Mouse (Mus musculus) midbrain, postnatal 0 days (tissue): Measurements from ENCODE around the gene Atg4c. TPM values are rescaled to one million over a fixed set of nuclear protein-coding genes. Genes with fewer than 3 reads are reported as not detected.
A peak's percentile ranks its signal among the peaks of the same experiment; 100 is the strongest.

ENCODE experiments used
- ATAC-seq: fragments of 200-750 bp; cut with Nextera tagmentation; 2 replicates; pipeline ENCODE4 v1.8.0; 2017; ENCODE audit warnings: moderate number of reproducible peaks, mild to moderate bottlenecking, moderate TSS enrichment, moderate library complexity; ENCODE audit not compliant: low FRiP score
- DNase-seq: peaks from one replicate; pipeline ENCODE4 v3.0.0-alpha.2; 2015; ENCODE audit warnings: low spot score
- H3K27ac ChIP-seq: fragments of 300-500 bp; sonication (generic); 2 replicates; pipeline ENCODE4 v1.5.1; 2014; ENCODE audit warnings: low read depth, mild to moderate bottlenecking, low read length, mixed read lengths
- H3K27me3 ChIP-seq: fragments of 300-500 bp; sonication (generic); 2 replicates; pipeline ENCODE4 v1.6.1; 2014; ENCODE audit warnings: low read length, control low read depth, mixed read lengths; ENCODE audit not compliant: insufficient read depth
- H3K36me3 ChIP-seq: fragments of 300-500 bp; sonication (generic); 2 replicates; pipeline ENCODE4 v1.6.1; 2014; ENCODE audit warnings: low read length, control low read depth, mixed read lengths; ENCODE audit not compliant: insufficient read depth
- H3K4me1 ChIP-seq: fragments of 300-500 bp; sonication (generic); 2 replicates; pipeline ENCODE4 v1.6.1; 2014; ENCODE audit warnings: mild to moderate bottlenecking, control low read depth, antibody characterized with exemption, low read length, mixed read lengths; ENCODE audit not compliant: insufficient read depth
- H3K4me2 ChIP-seq: fragments of 300-500 bp; sonication (generic); 2 replicates; pipeline ENCODE4 v1.6.1; 2014; ENCODE audit warnings: low read depth, mild to moderate bottlenecking, low read length, mixed read lengths; ENCODE audit not compliant: poor library complexity, severe bottlenecking
- H3K4me3 ChIP-seq: fragments of 300-500 bp; sonication (generic); 2 replicates; pipeline ENCODE4 v1.5.1; 2014; ENCODE audit warnings: low read depth, mild to moderate bottlenecking, low read length, moderate library complexity
- H3K9ac ChIP-seq: fragments of 300-500 bp; sonication (generic); replicated peaks from 2 replicates; pipeline ENCODE4 v1.6.1; 2014; ENCODE audit warnings: mild to moderate bottlenecking, low read length, moderate library complexity, mixed read lengths; ENCODE audit not compliant: poor library complexity, severe bottlenecking
- H3K9me3 ChIP-seq: fragments of 300-500 bp; sonication (generic); 2 replicates; pipeline ENCODE4 v1.6.1; 2016; ENCODE audit warnings: low read length, control low read depth
- CTCF ChIP-seq: IDR thresholded peaks from 2 replicates; pipeline ENCODE4 v1.5.1; 2016; ENCODE audit warnings: antibody characterized with exemption, mild to moderate bottlenecking
- WGBS: fragments of 180-500 bp; shearing (Covaris S2); extraction: QIAGEN DNeasy Blood & Tissue Kit; methylation state at CpG from one replicate; pipeline ENCODE4 v1.1.7; 2014; 5-methylcytosine and 5-hydroxymethylcytosine counted together
- polyA plus RNA-seq: library from polyadenylated mRNA; unstranded; fragments of >200 nt; fragmentation: Nextera tagmentation; extraction: Ambion mirVana; gene quantifications from 2 replicates; pipeline ENCODE4 v1.2.1, GENCODE M21; 2015
- total RNA-seq: library from RNA; depleted of rRNA; stranded (reverse); fragments of >200 nt; gene quantifications from 2 replicates; pipeline ENCODE4 v1.2.3, GENCODE M21; 2014

Gene Atg4c
- total and polyA plus RNA-seq, 2 experiments from 2014 or later, result 8.7 to 16.0 TPM

DNA sequence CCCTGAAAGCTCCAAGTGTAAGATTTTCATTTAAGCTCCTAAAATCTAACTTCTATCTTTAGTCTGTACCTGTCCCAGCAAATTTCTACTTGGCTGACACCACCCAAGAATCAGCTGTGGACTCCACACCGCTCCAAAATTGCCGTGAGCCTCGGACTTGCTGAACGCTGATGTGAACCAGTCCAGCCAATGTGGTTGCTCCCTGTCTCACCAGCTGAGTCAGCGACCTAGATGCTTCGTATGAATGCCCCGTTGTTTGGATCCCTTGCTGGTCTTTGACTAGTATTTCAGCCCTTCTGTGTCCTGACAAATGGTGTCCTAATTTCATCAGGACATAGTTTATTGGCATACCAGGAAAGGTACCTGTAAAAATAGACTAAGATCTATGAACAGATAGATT, 19.5 kb upstream of the Atg4c start:
- H3K27ac ChIP-seq, result no peak overlapping the region
- no peak overlapping the region for H3K4me2 ChIP-seq
- 89% methylated on average over 7 of the region's 7 CpGs for WGBS
- no peak for TF ChIP-seq CTCF
- no peaks in the 10 kb centered on the region for H3K27me3 ChIP-seq
- H3K9me3 ChIP-seq, result no peaks in the 10 kb centered on the region
- H3K4me1 ChIP-seq, result no peaks in the 10 kb centered on the region
- H3K4me3 ChIP-seq, result no peak overlapping the region
- H3K9ac ChIP-seq, result no peak overlapping the region
- no peaks in the 10 kb centered on the region for H3K36me3 ChIP-seq
- ATAC-seq (no peak), DNase-seq (no peak)

DNA sequence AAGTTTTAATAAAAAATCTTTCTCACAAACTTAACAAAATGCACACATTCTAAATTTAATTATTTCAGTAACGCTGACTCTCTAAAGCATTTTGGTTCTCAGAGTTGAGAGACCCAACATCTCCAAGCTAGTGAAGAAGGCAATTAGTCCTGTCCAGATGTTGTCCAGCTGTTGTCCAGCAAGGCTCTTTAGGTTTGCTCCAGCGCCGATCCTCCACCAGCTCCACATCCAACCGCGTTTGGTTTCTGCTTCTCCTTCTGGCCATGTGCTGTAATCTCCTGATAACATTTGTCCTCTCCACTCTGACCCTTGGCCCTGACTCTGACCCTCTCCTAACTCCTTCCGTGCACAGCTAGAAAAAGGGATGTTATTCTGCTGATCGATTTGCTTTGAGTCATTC, 16.9 kb upstream of the Atg4c start:
- Histone ChIP-seq H3K4me1 (no peaks in the 10 kb centered on the region), H3K9ac (no peak overlapping the region), H3K9me3 (no peaks in the 10 kb centered on the region), H3K36me3 (no peaks in the 10 kb centered on the region), H3K4me3 (no peak overlapping the region), H3K27ac (no peak overlapping the region), H3K27me3 (no peaks in the 10 kb centered on the region), H3K4me2 (no peak overlapping the region)
- ATAC-seq (no peak), DNase-seq (no peak)
- WGBS, result 88% methylated on average over 7 of the region's 7 CpGs
- TF ChIP-seq CTCF, result no peak

DNA sequence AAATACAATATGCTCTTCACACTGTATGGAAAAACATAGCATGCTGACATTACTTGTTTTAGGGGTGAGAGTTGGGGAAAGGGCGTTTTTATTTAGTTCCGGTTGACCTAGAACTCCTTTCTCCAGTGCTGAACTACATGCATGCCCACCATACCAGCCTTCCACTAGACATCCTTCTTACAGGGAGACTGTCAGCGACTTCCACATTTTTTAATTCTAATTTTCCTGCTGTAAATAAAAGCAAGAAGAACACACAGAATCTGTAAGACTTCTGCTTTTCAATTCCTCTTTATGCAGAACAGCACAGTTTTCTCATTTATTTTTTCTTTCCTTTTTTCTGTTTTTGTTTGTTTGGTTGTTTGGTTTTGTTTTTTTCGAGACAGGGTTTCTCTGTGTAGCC, 16.5 kb upstream of the Atg4c start:
- Histone ChIP-seq H3K27me3 (no peaks in the 10 kb centered on the region), H3K27ac (no peak overlapping the region), H3K9ac (no peak overlapping the region), H3K4me2 (no peak overlapping the region), H3K9me3 (no peaks in the 10 kb centered on the region), H3K4me1 (no peaks in the 10 kb centered on the region), H3K36me3 (no peaks in the 10 kb centered on the region), H3K4me3 (no peak overlapping the region)
- ATAC-seq (no peak), DNase-seq (no peak)
- TF ChIP-seq CTCF, result no peak
- WGBS, result 88% methylated on average over 4 of the region's 4 CpGs

DNA sequence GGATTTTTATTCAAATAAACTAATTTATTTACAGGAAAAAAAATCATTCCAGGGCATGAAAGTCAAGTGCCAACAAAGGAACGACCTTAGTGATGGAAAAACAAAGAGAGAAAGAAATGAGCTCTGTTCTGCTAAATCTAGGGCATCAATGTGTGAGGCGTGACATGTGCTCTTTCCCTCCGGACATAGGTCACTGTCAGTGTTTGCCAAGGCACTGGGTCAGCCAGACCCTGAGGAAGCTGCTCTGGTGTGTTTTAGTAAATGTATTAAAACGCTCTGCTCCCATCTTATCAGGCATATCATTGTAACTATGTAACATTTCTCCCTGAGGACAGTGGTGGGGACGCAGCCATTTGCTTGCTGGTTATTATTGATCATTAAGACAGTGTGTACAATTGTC, 14.9 kb upstream of the Atg4c start:
- Histone ChIP-seq H3K27me3 (no peaks in the 10 kb centered on the region), H3K9me3 (no peaks in the 10 kb centered on the region), H3K4me3 (no peak overlapping the region), H3K4me2 (no peak overlapping the region), H3K4me1 (no peaks in the 10 kb centered on the region), H3K36me3 (no peaks in the 10 kb centered on the region), H3K9ac (no peak overlapping the region), H3K27ac (no peak overlapping the region)
- TF ChIP-seq CTCF, result no peak
- ATAC-seq (no peak), DNase-seq (no peak)
- 69% methylated on average over 5 of the region's 5 CpGs for WGBS

DNA sequence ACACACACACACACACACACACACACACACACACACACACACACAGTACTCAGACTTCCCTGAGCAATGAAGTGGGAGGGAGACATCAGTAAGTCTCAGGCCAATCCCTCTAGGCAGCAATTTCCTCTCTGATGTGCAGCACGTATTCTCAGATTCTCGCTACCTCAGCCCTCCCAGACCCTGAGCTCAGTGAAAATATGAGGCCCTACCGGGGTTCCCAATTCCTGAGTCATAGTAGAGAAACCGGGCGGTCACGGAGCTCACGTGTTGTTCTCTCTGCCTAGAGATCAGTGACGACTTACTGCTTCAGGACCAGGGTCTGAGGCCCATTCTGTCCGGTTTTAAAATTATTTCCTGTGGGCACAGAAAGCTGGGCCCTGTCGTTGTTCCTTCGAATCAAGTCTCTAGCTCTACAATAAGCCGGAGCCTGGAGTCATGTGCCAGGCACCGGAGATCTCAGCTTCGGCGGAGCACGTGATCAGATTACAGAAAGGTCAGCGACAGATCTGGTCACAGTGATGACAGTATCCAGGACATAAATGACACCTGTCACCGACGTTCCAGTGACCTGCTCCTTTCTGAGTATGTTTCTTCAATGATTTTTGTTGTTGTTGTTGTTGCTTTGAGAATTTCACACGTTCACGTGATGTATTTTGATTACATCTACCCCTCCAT, 14.2 kb upstream of the Atg4c start:
- no peak overlapping the region for H3K4me2 ChIP-seq
- H3K4me1 ChIP-seq, result no peaks in the 10 kb centered on the region
- H3K27me3 ChIP-seq, result no peaks in the 10 kb centered on the region
- H3K9me3 ChIP-seq, result no peaks in the 10 kb centered on the region
- H3K27ac ChIP-seq, result no peak overlapping the region
- no peak overlapping the region for H3K4me3 ChIP-seq
- H3K9ac ChIP-seq, result no peak overlapping the region
- TF ChIP-seq CTCF, result no peak
- no peak for DNase-seq
- no peaks in the 10 kb centered on the region for H3K36me3 ChIP-seq
- WGBS, result 61% methylated on average over 21 of the region's 21 CpGs
- ATAC-seq, result peak; percentile 44; the same call in 1 of the 2 replicates

DNA sequence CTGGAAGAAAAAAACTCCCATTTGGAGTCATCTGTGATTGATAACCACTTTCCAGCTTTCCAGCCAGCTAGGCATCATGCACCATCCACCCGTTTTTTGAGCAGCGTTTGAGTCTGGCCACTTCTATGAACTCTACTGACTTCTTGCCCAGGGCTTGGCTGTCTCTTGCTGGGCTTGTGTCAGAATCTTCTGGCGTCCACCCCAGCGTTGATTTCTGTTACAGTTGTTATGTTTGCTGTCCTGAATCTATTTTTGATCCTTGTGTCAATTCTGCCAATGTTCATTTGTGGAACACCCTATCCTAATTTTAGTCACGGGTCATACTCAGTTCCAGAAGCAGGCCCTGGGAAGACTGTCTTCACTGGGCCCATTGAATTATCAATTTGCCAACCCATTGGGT, 12.8 kb upstream of the Atg4c start:
- Histone ChIP-seq H3K36me3 (no peaks in the 10 kb centered on the region), H3K9ac (no peak overlapping the region), H3K4me2 (no peak overlapping the region), H3K4me1 (no peaks in the 10 kb centered on the region), H3K4me3 (no peak overlapping the region), H3K27me3 (no peaks in the 10 kb centered on the region), H3K9me3 (no peaks in the 10 kb centered on the region), H3K27ac (no peak overlapping the region)
- ATAC-seq (no peak), DNase-seq (no peak)
- WGBS, result 85% methylated on average over 5 of the region's 5 CpGs
- TF ChIP-seq CTCF, result no peak
